Mouse (Mus musculus) heart, embryonic 15.5 days (tissue): Measurements from ENCODE around the gene Arl5a. TPM values are rescaled to one million over a fixed set of nuclear protein-coding genes. Genes with fewer than 3 reads are reported as not detected.

Experiments used
- ATAC-seq: fragments of 200-750 bp; cut with Nextera tagmentation; replicated peaks from 2 replicates; pipeline ENCODE4 v1.8.0; 2017; ENCODE audit warnings: low read depth, moderate TSS enrichment; ENCODE audit not compliant: insufficient number of reproducible peaks, insufficient read depth, low FRiP score
- H3K27ac ChIP-seq: fragments of 300-500 bp; sonication (generic); 2 replicates; pipeline ENCODE4 v1.5.1; 2015; ENCODE audit warnings: mild to moderate bottlenecking, inconsistent platforms
- H3K27me3 ChIP-seq: fragments of 300-500 bp; sonication (generic); 2 replicates; pipeline ENCODE4 v1.6.1; 2015; ENCODE audit warnings: inconsistent platforms
- H3K36me3 ChIP-seq: fragments of 300-500 bp; sonication (generic); 2 replicates; pipeline ENCODE4 v1.6.1; 2015; ENCODE audit warnings: mild to moderate bottlenecking, inconsistent platforms
- H3K4me1 ChIP-seq: fragments of 300-500 bp; sonication (generic); replicated peaks from 2 replicates; pipeline ENCODE4 v1.6.1; 2015; ENCODE audit warnings: inconsistent platforms
- H3K4me2 ChIP-seq: fragments of 300-500 bp; sonication (generic); 2 replicates; pipeline ENCODE4 v1.6.1; 2015; ENCODE audit warnings: inconsistent platforms, mild to moderate bottlenecking, moderate library complexity
- H3K4me3 ChIP-seq: fragments of 300-500 bp; sonication (generic); 2 replicates; pipeline ENCODE4 v1.5.1; 2015; ENCODE audit warnings: mild to moderate bottlenecking, inconsistent platforms
- H3K9ac ChIP-seq: fragments of 300-500 bp; sonication (generic); 2 replicates; pipeline ENCODE4 v1.6.1; 2015; ENCODE audit warnings: mild to moderate bottlenecking, inconsistent platforms
- H3K9me3 ChIP-seq: fragments of 300-500 bp; sonication (generic); replicated peaks from 2 replicates; pipeline ENCODE4 v1.6.1; 2016; ENCODE audit warnings: inconsistent platforms
- WGBS: fragments of 180-500 bp; shearing (Covaris S2); methylation state at CpG from one replicate; pipeline ENCODE4 v1.1.7; 2015; ENCODE audit warnings: mixed read lengths; 5-methylcytosine and 5-hydroxymethylcytosine counted together
- polyA plus RNA-seq: library from polyadenylated mRNA; unstranded; fragments of >200 nt; fragmentation: Nextera tagmentation; extraction: Ambion mirVana; gene quantifications from 2 replicates; pipeline ENCODE4 v1.2.1, GENCODE M21; 2015

The Arl5a gene
- polyA plus RNA-seq, result 42.2 and 45.2 TPM in 2 replicates

DNA sequence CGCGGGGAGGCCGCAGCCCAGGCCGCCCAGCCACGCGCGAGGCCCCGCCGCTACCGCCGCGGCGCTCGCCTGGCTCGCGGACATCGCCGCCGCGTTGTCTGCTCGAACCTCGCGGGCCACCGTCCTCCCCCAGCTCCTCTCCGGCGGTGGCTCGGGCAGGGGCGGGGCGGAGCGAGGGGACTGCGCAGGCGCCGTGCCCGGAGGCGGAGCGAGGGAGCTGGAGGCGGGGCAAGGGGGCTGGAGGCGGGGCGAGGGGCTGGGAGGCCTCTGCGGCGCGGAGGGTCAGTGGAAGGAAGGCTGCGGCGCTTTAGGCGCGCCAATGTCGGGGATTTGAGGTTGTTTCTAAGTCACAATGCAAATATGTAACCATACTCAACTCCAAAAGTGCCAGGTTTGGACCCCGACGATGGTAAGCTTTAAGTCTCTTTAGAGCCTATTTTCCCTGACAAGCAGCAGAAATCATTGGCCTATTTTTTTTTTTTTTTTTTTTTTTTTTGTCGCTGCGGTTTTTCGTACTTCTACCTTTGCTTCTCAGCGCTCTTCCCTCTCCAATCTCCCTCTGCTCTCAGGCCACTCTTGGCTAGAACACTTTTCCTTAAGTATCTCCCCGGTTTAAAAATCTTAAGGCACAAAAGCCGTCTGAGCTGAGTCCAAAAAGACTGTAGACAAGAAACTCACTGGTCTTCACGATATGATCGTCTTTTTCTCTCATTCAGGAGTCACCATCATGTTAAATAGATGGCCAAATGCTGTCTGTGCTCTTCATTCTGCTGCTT is at the start of gene Arl5a:
Gene Arl5a, minus strand, starts transcription at position 155 of the 776 bp plus-strand sequence.
- ATAC-seq, result peak; percentile 96
- Histone ChIP-seq H3K4me3 (peak within 1 kb of the TSS; percentile 91), H3K9me3 (no peaks in the 10 kb centered on the region), H3K9ac (peak within 1 kb of the TSS; percentile 85), H3K27ac (peak within 1 kb of the TSS; percentile 80), H3K27me3 (no peaks in the 10 kb centered on the region), H3K36me3 (no peaks in the 10 kb centered on the region), H3K4me1 (peaks cover 26% of the 10 kb centered on the region), H3K4me2 (peak within 1 kb of the TSS; percentile 67)
- under 1% methylated on average over 48 of the region's 57 CpGs for WGBS

DNA sequence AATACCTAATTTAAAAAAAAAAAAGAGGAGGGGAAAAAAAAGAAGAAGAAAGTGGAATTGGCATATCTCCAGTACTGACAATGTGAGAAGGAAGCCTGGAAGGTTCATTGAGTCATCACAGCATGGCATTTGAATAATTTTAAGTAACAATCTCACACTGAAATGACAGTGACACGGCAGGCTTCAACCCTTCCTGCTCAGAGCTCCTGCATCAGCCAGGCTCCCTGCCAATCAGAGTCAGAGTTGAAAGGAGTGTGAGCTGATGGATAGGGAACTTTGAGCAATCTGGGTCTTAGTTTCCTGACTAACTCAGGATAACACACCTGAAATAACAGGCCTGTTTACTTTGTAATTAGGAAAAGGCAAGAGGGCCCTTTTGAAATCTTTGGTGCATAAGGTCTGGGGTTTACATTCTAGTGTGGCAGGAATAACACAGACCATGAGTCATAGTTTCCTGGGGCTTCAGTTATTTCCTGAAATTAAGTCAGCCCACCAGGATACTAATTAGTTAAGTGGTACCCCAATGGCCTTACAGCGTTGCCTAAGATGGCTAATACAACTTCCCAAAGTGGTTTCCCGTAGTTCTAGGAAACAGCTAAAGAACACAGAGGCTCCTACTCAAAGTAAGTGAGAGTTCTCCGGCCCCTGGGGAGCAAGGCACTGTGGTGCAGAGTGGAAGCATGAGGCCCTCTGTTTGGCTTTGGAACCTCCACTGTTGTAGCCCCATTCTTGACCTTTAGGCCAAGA is 47.0 kb upstream of the Arl5a start:
- no peak overlapping the region for H3K9ac ChIP-seq
- no peak overlapping the region for H3K27ac ChIP-seq
- 31% methylated on average over 4 of the region's 4 CpGs for WGBS
- peak; percentile 43 for ATAC-seq
- H3K27me3 ChIP-seq, result no peaks in the 10 kb centered on the region
- H3K4me1 ChIP-seq, result peaks cover 13% of the 10 kb centered on the region
- no peak overlapping the region for H3K4me3 ChIP-seq
- H3K9me3 ChIP-seq, result no peaks in the 10 kb centered on the region
- no peak overlapping the region for H3K4me2 ChIP-seq
- H3K36me3 ChIP-seq, result no peaks in the 10 kb centered on the region

DNA sequence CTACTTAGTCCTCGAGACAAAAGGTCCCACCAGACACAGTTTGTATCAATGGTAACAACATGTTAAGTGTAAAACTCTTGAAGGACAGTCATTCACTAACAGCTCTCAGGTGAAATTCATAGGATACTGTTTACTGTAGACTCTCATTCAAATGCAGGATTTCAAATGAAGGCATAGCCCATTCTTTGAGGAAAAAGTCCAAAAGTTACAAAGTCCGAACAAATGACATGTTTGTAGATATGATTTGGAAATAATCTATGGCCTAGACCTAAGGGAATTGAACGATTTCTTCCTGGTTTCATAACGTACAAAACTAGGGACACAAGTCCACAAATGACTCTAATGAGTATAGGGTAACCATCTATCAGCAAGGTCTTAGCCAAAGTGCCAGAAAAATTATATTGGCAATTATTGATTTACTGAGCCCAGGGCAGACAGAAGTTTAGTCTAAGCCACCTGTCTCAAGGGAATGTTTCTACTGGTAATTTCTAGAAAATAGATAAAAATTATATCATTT is 45.4 kb upstream of the Arl5a start:
- no peak overlapping the region for H3K4me2 ChIP-seq
- H3K4me3 ChIP-seq, result no peak overlapping the region
- no peak overlapping the region for H3K27ac ChIP-seq
- no peaks in the 10 kb centered on the region for H3K9me3 ChIP-seq
- H3K36me3 ChIP-seq, result no peaks in the 10 kb centered on the region
- 78% methylated on average over 4 of the region's 4 CpGs for WGBS
- no peak for ATAC-seq
- peaks cover 10% of the 10 kb centered on the region; the same call in 1 of the 2 replicates for H3K4me1 ChIP-seq
- H3K27me3 ChIP-seq, result no peaks in the 10 kb centered on the region
- H3K9ac ChIP-seq, result no peak overlapping the region

DNA sequence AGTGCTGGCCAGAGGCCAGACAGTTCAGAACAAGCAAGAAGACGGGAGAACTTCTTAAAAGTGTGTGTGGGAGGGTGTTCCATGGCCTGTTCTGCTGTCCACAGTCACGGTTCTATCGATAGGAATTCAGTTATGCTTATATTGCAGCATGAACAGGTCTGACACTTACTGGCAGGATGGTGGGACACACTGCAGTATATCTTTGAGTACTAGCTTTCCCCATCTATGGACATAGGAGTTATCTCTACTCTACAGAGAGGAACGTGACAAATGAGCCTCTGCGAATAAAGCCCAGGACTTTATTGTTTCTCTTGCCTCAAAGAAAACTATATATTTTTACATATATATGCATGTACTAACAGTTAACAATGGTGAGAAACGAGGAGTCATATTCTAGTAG is 42.9 kb upstream of the Arl5a start:
- ATAC-seq, result no peak
- H3K27me3 ChIP-seq, result no peaks in the 10 kb centered on the region
- no peaks in the 10 kb centered on the region for H3K9me3 ChIP-seq
- no peak overlapping the region for H3K9ac ChIP-seq
- no peak overlapping the region for H3K4me3 ChIP-seq
- no peak overlapping the region for H3K4me2 ChIP-seq
- H3K36me3 ChIP-seq, result no peaks in the 10 kb centered on the region
- WGBS, result 61% methylated on average over 6 of the region's 6 CpGs
- no peak overlapping the region for H3K27ac ChIP-seq
- peaks cover 10% of the 10 kb centered on the region; the same call in 1 of the 2 replicates for H3K4me1 ChIP-seq

DNA sequence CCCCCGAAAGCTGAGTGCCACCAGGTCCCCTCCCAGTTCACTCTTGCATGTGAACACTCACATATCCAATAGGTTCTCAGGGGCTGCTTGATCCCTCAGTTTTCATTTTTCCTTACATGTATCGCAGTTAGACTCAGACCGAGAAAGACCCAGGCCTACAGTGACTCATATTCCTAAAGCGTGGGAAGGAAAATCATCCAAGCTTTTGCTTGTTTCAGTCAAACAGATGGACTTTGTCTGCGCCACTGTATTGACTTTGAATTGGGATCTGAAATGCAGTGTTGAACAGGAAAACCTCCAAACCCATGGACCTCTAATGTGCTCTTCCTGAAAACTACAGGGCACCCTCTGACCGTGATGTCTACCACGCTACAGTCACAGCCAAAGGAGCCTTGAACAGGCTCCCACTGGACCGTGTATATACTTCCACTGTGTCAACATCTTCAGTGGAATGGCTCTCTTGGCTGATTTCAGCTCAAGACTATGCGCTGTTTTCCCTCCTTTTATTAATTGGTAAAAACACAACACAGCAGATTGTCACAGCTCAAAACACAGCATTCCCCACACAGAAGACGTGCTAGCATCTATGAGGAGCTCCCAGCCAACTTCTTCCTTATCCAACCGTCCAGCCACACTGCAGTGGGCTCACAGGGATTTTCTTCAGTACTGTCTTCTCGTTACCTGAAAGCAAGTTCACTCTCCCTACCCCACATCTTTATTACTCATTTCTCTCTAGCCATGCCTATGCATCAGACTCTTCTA is 36.7 kb upstream of the Arl5a start:
- no peak overlapping the region for H3K4me2 ChIP-seq
- 88% methylated on average over 12 of the region's 12 CpGs for WGBS
- no peak overlapping the region for H3K4me3 ChIP-seq
- H3K4me1 ChIP-seq, result no peaks in the 10 kb centered on the region
- H3K9ac ChIP-seq, result no peak overlapping the region
- H3K27me3 ChIP-seq, result no peaks in the 10 kb centered on the region
- no peaks in the 10 kb centered on the region for H3K9me3 ChIP-seq
- no peak for ATAC-seq
- no peak overlapping the region for H3K27ac ChIP-seq
- H3K36me3 ChIP-seq, result no peaks in the 10 kb centered on the region

DNA sequence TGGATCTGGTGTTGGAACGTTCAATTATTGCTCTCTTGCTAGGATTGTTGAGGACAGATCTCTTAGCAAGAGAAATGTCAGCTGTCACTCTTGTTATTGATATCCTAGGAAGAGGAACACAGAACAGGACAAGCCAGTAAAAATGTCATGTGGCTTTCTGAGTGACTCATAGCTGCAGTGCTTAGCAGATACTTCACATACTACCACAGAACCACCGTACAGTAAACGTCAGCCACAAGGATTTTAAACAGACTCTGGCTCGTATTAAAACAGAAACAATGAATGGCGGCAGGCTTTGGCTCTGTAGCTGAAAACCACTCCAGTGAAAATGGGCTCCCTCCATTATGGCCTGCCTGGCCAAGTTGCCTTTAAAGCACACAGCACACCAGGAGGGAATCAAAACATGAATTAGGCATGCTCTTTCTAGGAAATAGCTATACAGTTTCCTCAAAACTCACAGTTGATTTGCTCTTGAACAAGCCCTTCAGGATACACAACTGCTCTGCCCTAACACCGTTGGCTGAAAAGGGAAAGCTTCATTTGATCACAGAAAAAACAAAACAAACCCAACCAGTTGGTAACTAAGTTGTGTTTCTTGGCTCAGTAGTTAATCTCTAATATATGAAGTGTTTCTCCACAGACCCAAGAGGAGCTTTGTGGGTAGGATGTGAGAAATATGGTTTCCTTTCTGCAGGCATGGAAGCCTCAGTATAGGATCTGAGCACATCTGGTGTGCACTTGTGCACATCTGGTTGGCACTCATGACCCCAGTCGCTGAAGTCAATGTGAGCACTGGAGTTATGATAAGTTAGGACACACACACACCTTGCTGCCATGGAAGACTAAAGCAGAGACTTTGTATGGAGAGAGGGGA is 31.1 kb upstream of the Arl5a start:
- 55% methylated on average over 7 of the region's 7 CpGs for WGBS

DNA sequence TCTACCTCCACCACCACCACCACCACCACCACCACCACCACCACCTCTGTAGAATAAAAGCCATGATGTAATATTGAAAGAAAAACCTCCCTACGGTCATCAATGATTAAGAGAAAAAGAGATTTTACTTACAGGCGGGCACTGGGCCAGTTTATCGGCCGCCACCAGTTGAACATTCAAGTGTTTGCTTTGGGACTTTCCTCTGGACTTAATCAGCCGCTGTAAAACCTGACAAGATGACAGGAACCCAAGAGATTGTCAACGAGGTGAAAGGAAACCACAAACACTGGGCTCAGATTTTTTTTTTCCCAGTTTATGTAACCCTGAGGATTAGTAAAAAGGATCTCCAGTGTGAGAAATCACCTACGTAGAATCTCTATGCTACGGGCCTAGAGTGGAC is 25.1 kb upstream of the Arl5a start:
- no peaks in the 10 kb centered on the region for H3K27me3 ChIP-seq
- no peak overlapping the region for H3K4me3 ChIP-seq
- no peaks in the 10 kb centered on the region for H3K36me3 ChIP-seq
- no peak overlapping the region for H3K4me2 ChIP-seq
- no peak overlapping the region for H3K9ac ChIP-seq
- WGBS, result 31% methylated on average over 8 of the region's 8 CpGs
- ATAC-seq, result no peak
- H3K27ac ChIP-seq, result no peak overlapping the region
- no peaks in the 10 kb centered on the region for H3K9me3 ChIP-seq
- peaks cover 15% of the 10 kb centered on the region for H3K4me1 ChIP-seq

More for the DNA sequence above, 31.1 kb upstream of the Arl5a start:
- H3K4me2 ChIP-seq, result no peak overlapping the region
- H3K4me1 ChIP-seq, result peaks cover 3% of the 10 kb centered on the region; the same call in 1 of the 2 replicates
- no peak for ATAC-seq
- H3K9me3 ChIP-seq, result no peaks in the 10 kb centered on the region
- H3K9ac ChIP-seq, result no peak overlapping the region
- H3K27ac ChIP-seq, result no peak overlapping the region
- no peak overlapping the region for H3K4me3 ChIP-seq
- no peaks in the 10 kb centered on the region for H3K36me3 ChIP-seq
- no peaks in the 10 kb centered on the region for H3K27me3 ChIP-seq

DNA sequence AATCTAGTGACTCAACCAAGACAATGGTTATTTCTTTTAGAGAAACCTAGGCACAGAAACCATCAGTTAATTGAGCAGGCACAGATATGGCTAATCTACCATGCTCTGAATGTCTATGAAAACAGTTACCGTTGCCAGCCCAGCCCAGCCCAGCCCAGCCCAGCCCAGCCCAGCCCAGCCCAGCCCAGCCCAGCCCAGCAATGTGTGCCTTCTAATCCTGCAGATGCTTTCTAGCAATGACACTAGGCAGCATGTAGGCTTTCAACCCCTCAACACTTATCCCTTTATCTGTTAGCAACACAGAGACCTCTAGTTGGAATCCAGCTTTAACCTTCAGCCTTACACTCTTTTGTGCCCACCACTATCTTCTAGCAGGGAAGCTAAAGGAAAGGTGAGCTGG is 24.2 kb upstream of the Arl5a start:
- Histone ChIP-seq H3K27ac (no peak overlapping the region), H3K9ac (no peak overlapping the region), H3K36me3 (no peaks in the 10 kb centered on the region), H3K4me1 (peaks cover 15% of the 10 kb centered on the region), H3K4me2 (no peak overlapping the region), H3K27me3 (no peaks in the 10 kb centered on the region), H3K4me3 (no peak overlapping the region), H3K9me3 (no peaks in the 10 kb centered on the region)
- WGBS, result 26% methylated on average over 1 of the region's 1 CpGs
- no peak for ATAC-seq

DNA sequence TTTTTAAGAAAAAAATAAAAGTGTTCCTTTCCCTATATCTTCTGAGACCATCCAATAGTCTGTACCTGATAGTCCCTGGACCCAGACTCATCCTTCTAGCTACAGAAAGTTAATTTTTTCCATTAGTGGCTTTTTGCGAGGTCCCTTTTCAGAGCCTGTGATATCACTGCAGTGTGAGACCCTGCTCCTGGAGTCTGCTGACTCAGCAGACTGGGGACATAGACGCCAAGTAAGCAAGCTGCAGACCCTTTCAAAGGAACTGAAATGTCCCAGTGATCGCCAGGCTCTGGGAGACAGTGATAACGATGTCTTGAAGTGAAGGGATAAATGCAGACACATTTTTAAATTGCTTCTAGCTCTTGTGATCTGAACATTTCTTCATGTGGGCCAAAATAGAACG is 21.9 kb upstream of the Arl5a start:
- H3K4me3 ChIP-seq, result no peak overlapping the region
- H3K27me3 ChIP-seq, result no peaks in the 10 kb centered on the region
- ATAC-seq, result no peak

DNA sequence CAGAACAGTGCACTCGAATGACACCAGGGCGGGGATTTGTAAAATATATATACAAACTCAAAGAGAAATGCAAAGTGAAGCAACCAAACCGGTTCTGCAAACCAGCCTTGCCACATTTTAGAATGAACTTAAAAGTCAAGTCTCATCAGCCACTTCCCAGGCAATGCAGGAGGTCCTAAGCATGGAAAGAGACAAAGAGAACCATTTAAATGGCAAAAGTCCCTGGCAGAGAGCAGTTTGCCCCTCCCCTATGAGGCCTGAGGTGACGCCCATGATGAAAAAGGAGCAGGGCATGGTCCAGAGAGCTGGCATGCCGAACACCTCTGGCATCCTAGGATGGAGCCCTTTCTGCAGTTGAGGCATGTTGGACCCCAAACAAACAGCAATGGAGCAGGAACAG is 17.4 kb upstream of the Arl5a start:
- Histone ChIP-seq H3K27ac (peak overlapping the region; percentile 31; the same call in 1 of the 2 replicates), H3K27me3 (no peaks in the 10 kb centered on the region), H3K9me3 (no peaks in the 10 kb centered on the region), H3K9ac (no peak overlapping the region), H3K4me3 (no peak overlapping the region), H3K4me2 (no peak overlapping the region), H3K4me1 (peaks cover 24% of the 10 kb centered on the region), H3K36me3 (no peaks in the 10 kb centered on the region)
- WGBS, result 59% methylated on average over 5 of the region's 5 CpGs
- ATAC-seq, result no peak

More for the DNA sequence above, 21.9 kb upstream of the Arl5a start:
- Histone ChIP-seq H3K9me3 (no peaks in the 10 kb centered on the region), H3K9ac (no peak overlapping the region), H3K27ac (no peak overlapping the region), H3K36me3 (no peaks in the 10 kb centered on the region), H3K4me1 (peaks cover 21% of the 10 kb centered on the region), H3K4me2 (no peak overlapping the region)
- 35% methylated on average over 5 of the region's 5 CpGs for WGBS
